Mouse (Mus musculus) monocyte, adult 5-6 weeks (primary cell): ENCODE results near the gene 1810062G17Rik. TPM values are rescaled to one million over a fixed set of nuclear protein-coding genes. Genes with fewer than 3 reads are reported as not detected.

Source experiments
- ATAC-seq: fragments of 153-309, 156-312 bp; replicated peaks from 2 replicates; pipeline ENCODE4 v1.8.0; 2017; ENCODE audit warnings: mild to moderate bottlenecking; ENCODE audit not compliant: low TSS enrichment, insufficient number of reproducible peaks, severe bottlenecking, poor library complexity, low FRiP score
- total RNA-seq: library from RNA; stranded (forward); fragments of 200-1000, 200-491, 200-594 nt; gene quantifications from 3 replicates; pipeline ENCODE4 v1.2.3, GENCODE M21; 2017

The 1810062G17Rik gene
- total RNA-seq, 1 experiment from 2014 or later: not detected

DNA sequence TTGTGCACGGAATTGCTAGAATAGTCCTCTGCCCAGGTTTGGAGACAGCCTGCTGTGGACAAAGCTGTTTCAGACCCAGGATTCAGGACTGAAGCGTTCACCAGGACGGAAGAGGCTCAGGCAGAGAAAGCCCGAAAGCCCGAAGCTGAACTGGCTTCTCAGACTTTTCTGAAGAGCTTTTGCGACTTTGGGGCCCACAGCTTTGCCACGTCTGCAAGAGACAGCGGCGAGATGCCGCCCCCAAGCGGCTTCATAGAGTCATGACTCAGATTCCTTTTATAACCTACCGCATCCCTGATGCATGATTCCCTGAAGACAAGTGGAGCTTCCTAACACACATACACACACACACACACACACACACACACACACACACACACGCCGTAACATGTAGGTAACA lies 21.0 kb downstream of the 1810062G17Rik start:
- peak; percentile 48; the same call in 1 of the 2 replicates for ATAC-seq

DNA sequence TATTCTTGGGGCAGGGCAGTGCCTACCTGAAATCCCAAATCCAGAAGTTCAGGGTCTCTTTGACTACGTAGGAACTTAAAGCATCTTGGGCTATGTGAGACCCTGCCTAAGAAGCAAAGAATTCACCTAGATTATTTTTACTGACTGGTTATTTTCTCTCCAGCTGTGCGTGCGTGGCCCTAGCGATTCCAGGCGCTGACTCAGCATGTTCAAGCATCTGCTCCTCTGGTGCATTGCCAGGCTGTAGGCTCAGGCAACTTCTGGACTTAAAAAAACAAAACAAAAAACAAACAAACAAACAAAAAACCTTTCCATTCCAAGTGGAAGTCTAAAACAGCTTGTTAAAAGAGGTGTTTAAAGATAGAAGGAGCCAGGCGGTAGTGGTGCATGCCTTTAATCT lies 22.5 kb downstream of the 1810062G17Rik start:
- no peak for ATAC-seq

DNA sequence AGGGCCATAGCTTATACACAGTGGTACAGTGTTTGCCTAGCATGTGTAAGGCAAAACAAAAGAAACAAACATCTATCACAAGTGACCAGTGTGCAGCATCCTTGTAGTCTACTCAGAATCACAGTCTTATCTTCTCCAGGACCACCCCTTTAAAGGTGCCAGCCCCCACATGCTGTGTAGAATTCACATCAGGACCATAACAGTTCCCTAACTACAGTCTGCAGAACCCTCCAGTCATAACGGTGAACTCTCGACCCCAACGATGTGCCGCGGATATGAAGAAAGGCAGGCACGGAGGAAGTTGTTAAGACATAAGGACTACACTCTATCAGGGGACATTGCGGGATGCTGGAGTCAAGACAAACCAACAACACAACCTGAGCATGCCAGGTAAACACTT lies 23.7 kb downstream of the 1810062G17Rik start:
- no peak for ATAC-seq

DNA sequence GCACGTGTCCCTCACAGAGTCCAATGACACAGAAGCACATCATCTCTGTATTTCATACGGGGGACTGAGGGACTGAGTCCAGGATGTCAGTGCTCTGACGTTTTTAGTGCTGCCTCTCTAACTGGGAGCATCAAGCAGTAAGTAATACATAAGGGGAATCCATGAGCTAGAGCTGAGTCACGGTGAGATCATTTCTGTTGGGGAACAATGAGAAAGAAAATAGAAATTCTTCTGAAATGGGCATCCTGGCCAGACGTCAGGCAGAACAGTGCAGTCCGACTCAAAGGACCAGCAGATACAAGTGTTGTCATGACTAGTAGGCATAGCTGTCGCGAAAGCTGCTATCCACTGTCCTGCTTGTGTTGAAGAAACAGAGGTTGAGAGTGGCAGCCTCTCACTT lies 25.2 kb downstream of the 1810062G17Rik start:
- no peak for ATAC-seq

DNA sequence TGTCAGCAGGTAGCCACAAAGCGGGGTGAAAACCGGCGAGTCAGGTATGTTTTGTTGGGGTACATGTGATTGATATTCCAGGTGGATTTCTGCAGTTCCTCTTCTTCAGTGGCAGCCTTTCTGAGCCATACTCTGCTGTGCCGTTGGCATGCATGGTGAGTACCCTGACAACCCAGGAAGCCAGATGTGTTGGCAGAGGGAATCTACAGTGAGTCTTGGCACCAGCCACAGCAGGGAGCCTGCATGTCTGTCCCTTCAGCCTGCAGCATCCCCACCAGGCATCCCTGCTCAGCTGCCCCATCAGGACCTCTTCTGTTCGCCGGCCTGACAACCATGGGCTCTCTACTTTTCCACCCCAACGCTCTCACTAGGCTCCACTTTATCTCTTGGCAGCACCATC lies 25.8 kb downstream of the 1810062G17Rik start:
- no peak for ATAC-seq

DNA sequence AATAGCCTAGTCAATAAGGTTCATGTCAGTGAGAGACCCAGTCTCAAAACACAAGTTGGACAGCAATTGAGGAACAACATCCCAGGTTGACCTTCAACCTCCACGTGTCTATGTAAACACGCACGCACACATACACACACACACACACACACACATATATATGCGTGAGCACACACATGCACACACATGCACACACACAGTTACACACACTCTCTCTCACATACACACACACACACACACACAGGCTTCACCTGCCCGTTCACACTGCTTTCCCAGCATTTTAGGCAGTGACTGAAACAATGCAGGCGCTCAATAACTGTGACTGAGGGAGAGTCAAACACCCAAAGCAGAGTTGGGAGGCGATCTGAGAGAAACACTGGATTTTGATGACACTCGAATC lies 29.6 kb downstream of the 1810062G17Rik start:
- no peak for ATAC-seq

DNA sequence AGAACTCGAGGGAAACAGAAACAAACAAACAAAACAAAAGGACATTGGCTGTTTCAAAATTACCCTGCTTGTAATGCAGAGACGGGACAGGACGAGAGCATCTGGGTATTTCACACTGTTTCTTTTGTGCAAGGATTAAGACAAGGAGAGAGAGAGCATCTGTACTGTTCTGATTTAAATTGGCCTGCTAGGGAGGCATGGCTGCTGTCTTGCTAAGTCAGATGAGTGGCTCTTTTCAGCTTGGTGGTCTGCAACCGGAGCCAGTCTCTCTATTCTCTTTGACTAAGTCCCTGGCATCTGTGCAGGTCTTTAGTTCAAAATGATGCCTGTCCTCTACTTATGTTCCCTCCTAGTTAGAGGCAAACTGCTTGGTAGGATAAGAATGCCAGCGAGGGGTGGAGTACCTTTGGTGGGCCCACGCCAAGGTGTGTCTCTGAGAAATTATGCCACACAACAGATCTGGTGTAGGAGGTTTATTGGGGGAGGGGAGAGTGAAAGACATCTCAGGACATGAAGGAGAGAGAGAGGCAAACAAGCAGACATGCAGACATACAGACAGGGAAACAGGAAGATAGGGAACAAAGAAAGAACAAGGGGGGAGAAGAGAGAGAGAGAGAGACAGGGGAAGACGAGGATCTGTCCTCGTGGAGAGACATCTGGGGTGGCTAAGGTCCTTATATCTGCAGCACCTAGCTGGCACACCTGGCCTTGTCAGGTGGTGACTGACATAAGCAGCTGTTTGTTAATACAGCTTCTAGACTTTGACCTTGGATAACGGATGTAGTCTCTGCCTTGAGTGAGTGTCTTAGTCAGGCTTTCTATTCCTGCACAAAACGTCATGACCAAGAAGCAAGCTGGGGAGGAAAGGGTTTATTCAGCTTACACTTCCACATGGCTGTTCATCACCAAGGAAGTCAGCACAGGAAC lies 30.3 kb downstream of the 1810062G17Rik start:
- no peak for ATAC-seq

DNA sequence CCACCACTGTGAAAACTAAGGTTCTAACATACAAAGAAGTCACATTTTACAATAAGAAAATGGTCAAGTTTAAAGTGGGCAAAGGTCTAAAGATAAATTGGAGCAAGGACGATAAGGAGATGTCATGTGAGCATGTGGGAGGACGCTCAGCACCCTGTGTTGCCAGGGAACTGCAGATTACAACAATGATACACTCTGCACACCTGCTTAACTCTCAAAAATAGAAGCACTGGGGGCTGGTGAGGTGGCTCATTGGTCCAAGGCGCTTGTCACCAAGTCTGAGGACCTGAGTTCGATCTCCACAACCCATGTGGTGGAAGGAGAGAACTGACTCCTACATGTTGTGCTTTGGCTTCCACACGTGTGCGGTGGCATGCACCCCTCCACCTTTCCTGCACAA lies 35.8 kb downstream of the 1810062G17Rik start:
- no peak for ATAC-seq

DNA sequence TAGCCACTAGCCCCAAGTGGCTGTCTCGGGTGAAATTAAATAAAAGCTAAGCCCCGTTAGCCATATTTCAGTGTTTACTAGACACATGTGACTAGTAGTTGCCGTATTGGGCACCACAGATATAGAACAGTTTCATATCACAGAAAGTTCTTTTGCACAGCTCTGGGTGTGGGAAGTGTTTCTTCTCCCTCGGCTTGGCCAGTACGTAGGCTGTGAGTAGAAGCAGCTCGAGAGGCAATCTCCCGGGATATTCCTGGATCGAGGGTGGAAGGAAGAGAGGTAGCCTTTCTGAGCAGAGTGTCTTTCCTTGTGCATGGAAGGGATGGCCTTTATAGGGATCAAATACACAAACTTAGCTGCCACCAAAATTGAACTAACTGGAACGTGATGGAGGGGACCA lies 40.5 kb downstream of the 1810062G17Rik start:
- ATAC-seq: no peak

DNA sequence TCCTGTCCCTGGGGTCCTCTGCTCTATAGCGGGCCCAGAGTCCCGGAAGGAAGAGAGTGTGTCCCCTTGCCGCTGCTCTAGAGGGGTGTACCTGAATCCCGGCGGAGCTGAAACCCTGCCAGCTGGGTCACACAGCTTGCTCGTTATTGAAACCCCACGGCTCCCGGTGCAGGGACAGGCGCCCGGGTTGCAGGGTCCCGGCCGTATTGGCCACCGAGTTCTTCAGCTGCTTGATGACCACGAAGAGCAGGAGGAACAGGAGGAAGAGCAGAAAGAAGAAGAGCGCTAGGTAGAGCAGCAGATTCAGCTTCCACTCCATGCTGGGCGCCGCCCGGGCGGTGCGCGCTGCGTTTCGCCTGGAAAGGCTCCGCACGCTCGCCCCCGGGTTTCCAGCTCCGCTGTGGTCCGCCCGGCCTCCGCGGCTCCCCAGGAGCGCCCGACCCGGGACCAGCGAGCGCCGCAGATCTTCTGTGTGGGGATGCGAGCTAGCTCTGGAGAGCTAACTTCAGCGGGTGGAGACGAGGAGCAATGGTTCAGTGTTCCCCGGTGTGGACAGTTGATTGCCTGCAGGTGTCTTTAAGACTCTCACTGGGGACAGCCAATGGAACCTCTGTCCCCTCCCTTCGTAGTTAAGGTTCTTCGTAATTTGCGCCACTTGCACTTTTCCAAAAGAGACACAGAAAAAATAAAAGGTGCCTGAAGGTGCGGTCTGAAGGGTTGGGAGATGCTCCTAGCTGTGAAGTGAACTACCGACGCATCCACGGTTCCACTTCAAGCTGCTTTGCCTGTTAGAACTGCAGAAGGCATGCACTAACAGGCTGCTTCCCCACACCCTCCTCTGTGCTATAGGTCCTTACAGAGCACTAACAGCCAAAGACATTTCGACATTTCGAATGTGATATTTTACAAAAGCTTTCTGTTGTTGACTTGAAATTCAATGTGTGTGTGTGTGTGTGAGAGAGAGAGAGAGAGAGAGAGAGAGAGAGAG lies 45.6 kb downstream of the 1810062G17Rik start, which contains the start of gene Gm11549:
Gene Gm11549, minus strand, starts transcription at position 741 of the 988 bp plus-strand sequence.
- no peak for ATAC-seq

DNA sequence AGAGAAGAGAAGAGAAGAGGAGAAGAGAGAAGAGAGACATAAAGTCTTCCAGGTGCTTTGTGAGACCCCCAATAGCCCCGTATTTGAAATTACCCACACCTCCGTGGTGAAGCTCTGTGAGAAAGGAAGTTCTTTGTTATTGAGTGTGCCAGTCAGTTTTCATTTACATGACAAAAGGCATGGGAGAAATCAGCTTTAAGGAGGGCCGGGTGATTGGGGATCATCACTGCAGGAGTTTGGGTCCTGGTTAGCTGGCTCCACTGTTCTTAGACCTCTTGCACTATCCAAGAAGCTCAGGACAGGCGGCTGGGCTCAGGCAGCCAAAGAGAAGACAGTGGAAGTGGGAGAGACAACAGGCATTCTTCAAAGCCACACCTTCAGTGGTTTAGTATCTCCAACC lies 46.4 kb downstream of the 1810062G17Rik start:
- no peak for ATAC-seq

DNA sequence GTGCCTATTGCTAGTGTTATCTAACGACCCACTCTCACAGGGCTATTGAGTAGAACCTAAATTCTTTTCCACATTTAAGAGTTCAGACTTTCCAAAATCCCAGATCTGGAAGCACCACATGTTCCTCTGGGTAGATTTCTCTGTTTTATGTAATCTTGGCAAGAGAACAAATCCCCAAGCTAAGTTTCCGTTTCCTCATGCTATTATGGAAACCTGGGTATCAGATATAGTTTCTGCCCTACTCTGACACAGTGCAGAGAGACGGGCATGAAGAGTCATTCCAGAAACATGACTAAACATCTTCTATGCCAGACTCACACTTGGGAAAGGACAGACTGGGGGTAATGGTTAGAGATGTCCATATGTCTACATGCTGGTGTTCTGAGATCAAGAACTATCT lies 48.7 kb downstream of the 1810062G17Rik start:
- no peak for ATAC-seq

DNA sequence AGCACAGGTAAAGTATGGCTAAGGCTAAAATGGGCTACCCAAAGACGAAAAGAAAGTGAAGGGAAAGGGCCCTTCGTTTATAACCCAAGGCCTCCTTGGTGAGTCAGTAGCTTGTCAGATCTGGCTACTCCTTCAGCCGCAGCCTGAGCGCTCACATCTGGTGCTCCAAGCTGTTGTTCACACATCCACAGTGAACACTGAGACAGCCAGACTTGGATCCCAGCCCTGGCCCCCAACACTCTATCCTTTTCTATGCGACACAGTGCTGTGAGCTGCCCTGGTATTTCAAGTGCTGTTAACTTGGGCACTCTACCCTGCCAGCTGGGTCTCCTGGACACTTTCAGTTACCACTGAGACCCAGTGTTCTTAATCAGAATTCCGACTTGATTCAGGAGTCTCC lies 54.6 kb downstream of the 1810062G17Rik start:
- no peak for ATAC-seq

DNA sequence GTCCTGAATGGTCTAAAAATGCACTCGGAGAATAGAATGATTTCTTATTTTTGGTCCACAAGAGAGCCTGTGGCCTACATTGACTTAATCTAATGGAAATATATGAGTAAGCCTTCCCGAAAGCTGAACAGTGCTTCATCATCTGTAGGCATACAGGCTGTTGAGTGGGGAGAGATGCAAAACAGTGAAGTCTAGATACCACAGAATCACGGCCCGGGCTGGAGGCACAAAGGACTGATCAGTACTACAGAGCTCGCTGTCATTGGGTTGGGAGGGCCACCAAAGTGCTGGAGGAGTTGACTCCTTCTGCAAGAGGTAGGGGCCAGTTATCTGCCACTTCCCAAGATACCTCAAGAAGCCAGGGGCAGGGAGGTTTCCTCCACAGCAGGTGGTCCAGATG lies 55.0 kb downstream of the 1810062G17Rik start:
- no peak for ATAC-seq

DNA sequence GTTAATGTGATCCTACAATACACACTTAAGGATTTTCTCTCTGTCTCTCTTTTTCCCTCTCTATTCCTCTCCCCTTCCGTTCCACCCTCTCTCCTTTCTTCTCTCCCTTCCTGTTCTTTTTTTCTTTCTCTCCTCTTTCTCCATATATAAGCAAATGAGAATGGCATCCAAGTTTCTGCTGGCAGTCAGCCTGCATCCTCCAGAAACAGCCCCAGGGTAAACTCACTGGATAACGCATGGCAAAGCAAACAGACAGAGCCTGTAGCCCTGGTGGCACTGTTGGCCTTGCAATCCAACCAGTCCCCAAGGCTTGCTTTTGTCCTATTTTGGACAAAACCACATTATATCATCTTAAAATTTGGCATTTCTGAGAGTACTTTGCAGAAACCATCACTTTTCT lies 55.5 kb downstream of the 1810062G17Rik start:
- no peak for ATAC-seq

Other genes with a start within 250 kb of the 1810062G17Rik start
- gene Anxa5, start within 50 bp of the 1810062G17Rik start, total RNA-seq: 119 to 215 TPM (median 164 TPM) in 3 replicates
- gene Gm11549, start 45.9 kb downstream of the 1810062G17Rik start, total RNA-seq: not detected in 3 replicates
- gene Exosc9, start 76.7 kb downstream of the 1810062G17Rik start, total RNA-seq: 64.1 to 69.4 TPM (median 65.2 TPM) in 3 replicates
- gene Ccna2, start 96.2 kb downstream of the 1810062G17Rik start, total RNA-seq: 1.0 to 5.1 TPM (median 2.7 TPM) in 3 replicates
- 0.32 to 2.4 TPM (median 0.58 TPM) in 3 replicates for gene Bbs7, start 137.5 kb downstream of the 1810062G17Rik start, total RNA-seq
- gene Trpc3, start 214.2 kb downstream of the 1810062G17Rik start, total RNA-seq: not detected in 3 replicates